ENCODE assay signal across 8 mouse cellular contexts in the genomic region with DNA sequence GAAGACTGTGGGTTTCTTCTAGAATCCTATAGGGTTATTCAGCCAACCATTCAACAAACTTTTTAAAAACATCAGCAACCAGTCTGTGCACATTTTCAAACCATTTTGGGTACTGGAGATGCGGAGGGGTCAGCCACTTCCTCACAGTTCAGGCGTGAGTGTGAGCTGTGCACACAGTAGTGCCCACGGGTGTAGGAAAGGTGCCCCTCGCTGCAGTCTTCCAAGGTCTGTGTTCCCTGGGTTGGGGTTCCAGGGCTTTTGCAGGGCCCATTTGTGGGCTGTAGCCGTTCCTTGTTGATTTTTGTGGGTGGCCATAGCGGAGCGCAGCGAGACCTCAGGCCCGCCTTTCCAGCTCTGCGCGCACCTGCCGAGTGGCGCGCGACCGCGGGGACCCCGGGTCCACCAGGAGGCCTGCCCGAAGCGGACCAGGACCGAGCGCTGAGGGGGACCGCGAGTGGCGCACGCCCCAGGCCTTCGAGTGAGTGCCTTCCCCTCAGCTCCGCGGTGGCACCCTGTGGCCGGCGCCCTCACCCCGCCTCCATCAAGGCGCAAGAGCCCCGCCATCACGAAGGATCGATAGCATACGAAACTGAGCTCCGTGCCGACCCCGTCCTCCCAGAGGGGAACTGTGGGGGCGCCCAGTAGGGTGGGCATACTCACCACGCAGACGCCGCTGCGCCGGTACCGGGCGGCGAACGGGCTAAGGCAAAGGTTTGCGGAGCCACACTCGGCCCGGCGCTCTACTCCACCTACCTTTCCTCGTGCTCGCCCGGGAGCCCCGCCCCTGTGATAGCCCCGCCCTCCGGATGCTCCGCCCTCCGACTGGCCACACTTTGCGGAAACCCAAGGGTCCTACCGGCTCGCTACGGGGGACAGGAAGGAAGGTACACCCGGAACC. TPM values are rescaled to one million over a fixed set of nuclear protein-coding genes. Genes with fewer than 3 reads are reported as not detected.
DNase-seq lines count a peak whose midpoint lies in the region; ATAC-seq lines count a peak whose summit lies in the region.

A gene (minus strand): TSS at position 780 of the 898 bp plus-strand sequence.

- intact Hi-C loops in left cerebral cortex, postnatal 4 days (cut with DNase I) = no loop called here

- H3K9ac ChIP-seq in embryonic facial prominence, embryonic 11.5 days (replicated peaks; ENCODE audit: low read length) = peak within 1 kb of the TSS; percentile 65
- H3K9ac ChIP-seq in midbrain, embryonic 11.5 days (ENCODE audit: low read length) = peak within 1 kb of the TSS; percentile 43

- peak within 1 kb of the TSS; percentile 59 for H3K4me3 ChIP-seq in embryonic facial prominence, embryonic 11.5 days (ENCODE audit: low read depth, low read length)
- peak within 1 kb of the TSS; percentile 44 for H3K4me3 ChIP-seq in midbrain, embryonic 11.5 days (ENCODE audit: low read depth, low read length)

- under 1% methylated on average over 66 of the region's 67 CpGs for WGBS in embryonic facial prominence, embryonic 11.5 days
- WGBS in midbrain, embryonic 11.5 days = under 1% methylated on average over 63 of the region's 67 CpGs

- peak within 1 kb of the TSS; percentile 99 for H3K4me2 ChIP-seq in embryonic facial prominence, embryonic 11.5 days (ENCODE audit: low read depth, low read length)
- H3K4me2 ChIP-seq in midbrain, embryonic 11.5 days = peak within 1 kb of the TSS; percentile 97

- H3K27me3 ChIP-seq in embryonic facial prominence, embryonic 11.5 days (ENCODE audit: control insufficient read depth, insufficient read depth, low read length) = 0 out of 2 replicates have a peak, but pooled peaks cover 2% of the 10 kb centered on the region
- H3K27me3 ChIP-seq in midbrain, embryonic 11.5 days (ENCODE audit: control insufficient read depth, insufficient read depth, low read length) = peaks cover 9% of the 10 kb centered on the region

- DNase-seq in cerebellum, adult 11 months = peak; percentile 37
- DNase-seq in embryonic facial prominence, embryonic 11.5 days (ENCODE audit: low spot score) = peak; percentile 84
- DNase-seq in heart, adult 11 months = peak; percentile 99
- peak; percentile 92 for DNase-seq in kidney, adult 11 months
- peak; percentile 88 for DNase-seq in left cerebral cortex, postnatal 4 days
- peak; percentile 99 for DNase-seq in midbrain, embryonic 11.5 days (ENCODE audit: low spot score, missing footprints)
- peak; percentile 51 for DNase-seq in skeletal muscle tissue, adult 2 months (ENCODE audit: low read depth, low spot score)

- no peaks in the 10 kb centered on the region for H3K9me3 ChIP-seq in embryonic facial prominence, embryonic 11.5 days (replicated peaks; ENCODE audit: control insufficient read depth, low read length)
- no peaks in the 10 kb centered on the region for H3K9me3 ChIP-seq in midbrain, embryonic 11.5 days (ENCODE audit: control insufficient read depth, low read length)

- no peaks in the 10 kb centered on the region for H3K36me3 ChIP-seq in embryonic facial prominence, embryonic 11.5 days (replicated peaks; ENCODE audit: control insufficient read depth, insufficient read depth, low read depth, low read length)
- no peaks in the 10 kb centered on the region for H3K36me3 ChIP-seq in midbrain, embryonic 11.5 days (ENCODE audit: control insufficient read depth, insufficient read depth, low read length)

- no peaks in the 10 kb centered on the region for H3K4me1 ChIP-seq in embryonic facial prominence, embryonic 11.5 days (ENCODE audit: control insufficient read depth, insufficient read depth, low read length)
- H3K4me1 ChIP-seq in midbrain, embryonic 11.5 days (ENCODE audit: control insufficient read depth, insufficient read depth, low read length) = peaks cover 3% of the 10 kb centered on the region

- ATAC-seq in cerebellum, adult (ENCODE audit: insufficient number of reproducible peaks, low FRiP score, low TSS enrichment) = no peak
- ATAC-seq in embryonic facial prominence, embryonic 11.5 days (replicated peaks; ENCODE audit: insufficient number of reproducible peaks, low FRiP score, low TSS enrichment, low read depth) = peak; percentile 80
- peak; percentile 94 for ATAC-seq in midbrain, embryonic 11.5 days (ENCODE audit: low FRiP score)

- H3K27ac ChIP-seq in embryonic facial prominence, embryonic 11.5 days (replicated peaks; ENCODE audit: low read depth, low read length) = no peak within 1 kb of the TSS
- no peak within 1 kb of the TSS for H3K27ac ChIP-seq in midbrain, embryonic 11.5 days (ENCODE audit: low read depth, low read length)

RNA-seq across cellular contexts. Expression of the gene that starts here (rescaled TPM):
- 17.6 and 19.8 TPM in 2 replicates for polyA plus RNA-seq in embryonic facial prominence, embryonic 11.5 days (2014; fragmentation: Nextera tagmentation; extraction: Ambion mirVana)
- 10 to 100 TPM; 18.8 to 22.4 TPM for total RNA-seq in left cerebral cortex, postnatal 4 days (2021)
- polyA plus RNA-seq in midbrain, embryonic 11.5 days (2014; fragmentation: Nextera tagmentation; extraction: Ambion mirVana) = 16.3 and 17.6 TPM in 2 replicates

Comparison
In these comparisons a context has a peak if more than half of its experiments do, and no peak if none do; other contexts are left out.
1. DNase-seq: peak in every context shown above with its lines; median percentile 99 in heart, adult 11 months; 99 in midbrain, embryonic 11.5 days; 92 in kidney, adult 11 months; 88 in left cerebral cortex, postnatal 4 days; 84 in embryonic facial prominence, embryonic 11.5 days; 51 in skeletal muscle tissue, adult 2 months; 37 in cerebellum, adult 11 months.